Mouse (Mus musculus) hindbrain, embryonic 12.5 days (tissue): ENCODE results near the gene Ccdc113. TPM values are rescaled to one million over a fixed set of nuclear protein-coding genes. Genes with fewer than 3 reads are reported as not detected.
A peak's percentile ranks its signal among the peaks of the same experiment; 100 is the strongest.

Experiments used
- ATAC-seq: fragments of 200-750 bp; cut with Nextera tagmentation; 2 replicates; pipeline ENCODE4 v1.8.0; 2017; ENCODE audit warnings: moderate TSS enrichment; ENCODE audit not compliant: low FRiP score
- H3K27ac ChIP-seq: fragments of 300-500 bp; sonication (generic); 2 replicates; pipeline ENCODE4 v1.5.1; 2016; ENCODE audit warnings: mild to moderate bottlenecking
- H3K27me3 ChIP-seq: fragments of 300-500 bp; sonication (generic); 2 replicates; pipeline ENCODE4 v1.6.1; 2016; ENCODE audit warnings: mild to moderate bottlenecking
- H3K36me3 ChIP-seq: fragments of 300-500 bp; sonication (generic); 2 replicates; pipeline ENCODE4 v1.6.1; 2016; ENCODE audit warnings: mild to moderate bottlenecking
- H3K4me1 ChIP-seq: fragments of 300-500 bp; sonication (generic); 2 replicates; pipeline ENCODE4 v1.6.1; 2016
- H3K4me2 ChIP-seq: fragments of 300-500 bp; sonication (generic); replicated peaks from 2 replicates; pipeline ENCODE4 v1.6.1; 2016; ENCODE audit warnings: mild to moderate bottlenecking
- H3K4me3 ChIP-seq: fragments of 300-500 bp; sonication (generic); 2 replicates; pipeline ENCODE4 v1.5.1; 2016; ENCODE audit warnings: mild to moderate bottlenecking
- H3K9ac ChIP-seq: fragments of 300-500 bp; sonication (generic); 2 replicates; pipeline ENCODE4 v1.6.1; 2016; ENCODE audit warnings: mild to moderate bottlenecking, moderate library complexity
- H3K9me3 ChIP-seq: fragments of 300-500 bp; sonication (generic); replicated peaks from 2 replicates; pipeline ENCODE4 v1.6.1; 2016; ENCODE audit warnings: mild to moderate bottlenecking
- WGBS: fragments of 180-500 bp; shearing (Covaris S2); methylation state at CpG from one replicate; pipeline ENCODE4 v1.1.7; 2016; 5-methylcytosine and 5-hydroxymethylcytosine counted together
- polyA plus RNA-seq: library from polyadenylated mRNA; unstranded; fragments of >200 nt; fragmentation: Nextera tagmentation; extraction: Ambion mirVana; gene quantifications from 2 replicates; pipeline ENCODE4 v1.2.1, GENCODE M21; 2016

The Ccdc113 gene
- 2.6 and 2.8 TPM in 2 replicates for polyA plus RNA-seq

DNA sequence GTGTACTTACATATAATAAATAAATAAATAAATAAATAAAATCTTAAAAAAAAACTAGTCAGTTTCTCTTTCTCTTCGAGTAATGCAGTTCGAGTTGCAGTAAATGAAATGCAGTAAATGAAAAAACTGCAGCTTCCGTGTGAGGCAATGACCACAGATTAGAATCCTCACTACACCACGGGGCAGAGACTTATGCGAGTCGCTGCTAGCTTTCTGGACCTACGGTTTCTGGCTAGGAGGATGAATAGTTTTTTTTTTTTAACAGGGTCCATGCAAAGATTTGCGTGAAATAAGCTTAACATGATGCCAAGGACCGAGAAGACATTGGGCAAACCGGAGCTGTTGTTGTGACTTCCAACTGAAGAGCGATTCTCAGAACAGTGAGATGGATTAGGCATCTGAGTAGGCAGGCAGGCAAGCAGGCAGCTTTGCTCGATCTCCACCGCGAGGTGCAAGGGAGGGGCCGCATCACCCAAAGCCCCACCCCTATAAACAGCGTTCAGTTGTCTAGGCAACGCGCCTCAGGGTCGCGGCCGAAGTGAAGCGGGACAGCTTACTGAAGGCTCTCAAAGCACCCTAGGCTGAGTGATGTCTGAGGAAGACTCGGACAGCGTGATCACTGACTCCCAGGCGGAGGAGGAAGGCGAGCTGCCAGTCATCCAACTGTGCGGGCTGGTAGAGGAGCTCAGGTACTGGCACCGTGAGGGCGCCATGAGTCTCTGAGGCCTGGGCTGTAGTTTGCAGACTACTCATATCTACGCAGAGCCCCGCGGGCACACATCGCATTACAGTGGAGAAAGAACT, at the start of gene Ccdc113:
TSS of gene Ccdc113 (plus strand) at position 502 of the 804 bp plus-strand sequence.
- H3K9me3 ChIP-seq: no peaks in the 10 kb centered on the region
- peaks cover 4% of the 10 kb centered on the region; the same call in 1 of the 2 replicates for H3K4me1 ChIP-seq
- ATAC-seq: peak; percentile 86
- no peaks in the 10 kb centered on the region for H3K36me3 ChIP-seq
- peak within 1 kb of the TSS; percentile 45 for H3K4me3 ChIP-seq
- H3K9ac ChIP-seq: peak within 1 kb of the TSS; percentile 40
- no peak within 1 kb of the TSS for H3K27ac ChIP-seq
- WGBS: 8% methylated on average over 33 of the region's 33 CpGs
- peaks cover 3% of the 10 kb centered on the region; the same call in 1 of the 2 replicates for H3K27me3 ChIP-seq
- H3K4me2 ChIP-seq: peak within 1 kb of the TSS; percentile 72

GRCm38 (mm10) chr8:95487800-95488697, 45.8 kb upstream of the Ccdc113 start:
- Histone ChIP-seq H3K4me2 (peak overlapping the region; percentile 93), H3K36me3 (peaks cover 24% of the 10 kb centered on the region), H3K4me3 (peak overlapping the region; percentile 89), H3K9me3 (no peaks in the 10 kb centered on the region), H3K27ac (peak overlapping the region; percentile 70; the same call in 1 of the 2 replicates), H3K27me3 (no peaks in the 10 kb centered on the region), H3K4me1 (peaks cover 12% of the 10 kb centered on the region), H3K9ac (peak overlapping the region; percentile 92)
- ATAC-seq: peak; percentile 30
- 1% methylated on average over 64 of the region's 95 CpGs for WGBS

DNA sequence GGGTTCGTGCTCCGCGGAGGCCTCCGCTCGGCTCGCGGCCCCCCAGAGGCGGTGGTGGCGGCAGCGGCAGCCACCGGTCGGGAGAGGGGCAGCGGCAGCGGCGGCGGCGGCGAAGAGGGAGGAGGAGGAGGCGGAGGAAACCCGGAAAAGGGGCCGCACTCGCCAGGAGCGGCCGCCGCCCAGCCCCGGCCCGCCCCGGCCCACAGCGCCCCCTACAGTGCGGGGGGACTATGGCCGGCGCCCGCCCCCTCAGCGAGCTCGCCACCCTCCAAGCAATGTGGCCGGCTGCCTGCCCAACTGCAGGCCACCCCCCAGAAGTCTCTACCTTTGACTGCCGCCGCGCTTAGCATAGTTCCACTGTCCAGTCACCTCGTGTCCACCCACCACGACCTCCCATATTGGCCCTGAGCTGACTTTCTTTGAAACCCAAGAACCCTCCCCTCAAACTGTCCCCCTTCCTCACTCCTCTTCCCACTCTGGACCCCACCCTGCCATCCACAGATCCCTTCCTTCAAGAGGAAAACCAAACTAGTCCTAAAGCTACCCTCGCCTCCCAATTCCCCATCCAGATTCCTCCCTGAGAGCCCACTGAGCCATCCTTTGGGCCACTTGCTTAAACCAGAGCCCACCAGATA, 45.1 kb upstream of the Ccdc113 start:
- WGBS: 1% methylated on average over 27 of the region's 42 CpGs
- Histone ChIP-seq H3K4me2 (peak overlapping the region; percentile 57), H3K36me3 (peaks cover 17% of the 10 kb centered on the region), H3K9ac (peak overlapping the region; percentile 92), H3K4me1 (peaks cover 12% of the 10 kb centered on the region), H3K27me3 (no peaks in the 10 kb centered on the region), H3K27ac (peak overlapping the region; percentile 70; the same call in 1 of the 2 replicates), H3K4me3 (peak overlapping the region; percentile 89), H3K9me3 (no peaks in the 10 kb centered on the region)
- peak; percentile 86 for ATAC-seq

DNA sequence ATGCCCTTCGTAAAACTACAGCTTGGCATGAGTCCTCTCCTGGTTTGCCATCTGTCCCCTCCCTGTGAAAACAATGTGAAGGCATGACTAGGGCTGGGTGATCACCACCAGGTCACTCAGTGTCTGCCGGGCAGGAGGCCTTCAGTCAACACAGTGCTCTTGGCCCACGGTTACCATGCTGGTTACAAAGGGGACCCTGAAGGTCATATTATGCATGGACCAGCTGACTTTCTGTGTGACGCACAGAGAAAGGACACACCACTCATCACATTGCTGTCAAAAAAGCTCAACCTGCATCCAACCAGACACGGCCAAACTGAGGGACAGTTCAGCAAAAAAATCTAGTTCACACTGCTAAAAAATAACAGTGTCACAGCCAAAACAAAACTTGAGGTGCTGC, 43.9 kb upstream of the Ccdc113 start, which contains the start of gene Csnk2a2:
TSS of gene Csnk2a2 (minus strand) at position 34 of the 400 bp plus-strand sequence.
- H3K4me2 ChIP-seq: peak within 1 kb of the TSS; percentile 57
- ATAC-seq: no peak
- H3K9me3 ChIP-seq: no peaks in the 10 kb centered on the region
- H3K36me3 ChIP-seq: peaks cover 13% of the 10 kb centered on the region
- H3K27me3 ChIP-seq: no peaks in the 10 kb centered on the region
- peak within 1 kb of the TSS; percentile 89 for H3K4me3 ChIP-seq
- H3K9ac ChIP-seq: peak within 1 kb of the TSS; percentile 92
- peaks cover 12% of the 10 kb centered on the region for H3K4me1 ChIP-seq
- 88% methylated on average over 5 of the region's 5 CpGs for WGBS
- no peak within 1 kb of the TSS for H3K27ac ChIP-seq

DNA sequence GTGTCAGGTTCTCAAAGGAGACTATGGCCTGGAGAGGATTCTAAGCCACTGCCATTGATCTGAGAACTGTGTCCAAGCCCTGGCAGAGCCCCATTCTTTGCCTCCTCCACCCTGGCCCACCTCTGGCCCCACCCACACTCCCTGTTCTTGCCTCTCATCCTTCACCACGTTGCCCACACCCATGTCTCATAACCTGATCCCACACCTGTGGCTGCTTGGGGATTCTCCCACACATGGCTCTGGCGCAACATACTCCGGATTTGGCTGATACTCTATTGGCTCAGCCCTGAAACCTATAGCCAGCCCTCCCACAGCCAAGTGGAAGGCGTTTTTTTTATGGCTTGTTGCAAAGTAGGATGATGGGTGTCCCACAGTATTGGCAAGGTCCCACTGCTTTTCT, 41.8 kb upstream of the Ccdc113 start:
- H3K4me2 ChIP-seq: no peak overlapping the region
- H3K27me3 ChIP-seq: no peaks in the 10 kb centered on the region
- ATAC-seq: no peak
- no peak overlapping the region for H3K27ac ChIP-seq
- no peaks in the 10 kb centered on the region; the same call in 1 of the 2 replicates for H3K36me3 ChIP-seq
- H3K9me3 ChIP-seq: no peaks in the 10 kb centered on the region
- peaks cover 9% of the 10 kb centered on the region for H3K4me1 ChIP-seq
- no peak overlapping the region for H3K9ac ChIP-seq
- WGBS: 84% methylated on average over 4 of the region's 4 CpGs
- H3K4me3 ChIP-seq: no peak overlapping the region

- ATAC-seq: no peak
- Histone ChIP-seq H3K27ac (no peak overlapping the region), H3K9ac (no peak overlapping the region)
These were observed 38.4 kb upstream of the Ccdc113 start for GRCm38 (mm10) chr8:95495444-95495843.

DNA sequence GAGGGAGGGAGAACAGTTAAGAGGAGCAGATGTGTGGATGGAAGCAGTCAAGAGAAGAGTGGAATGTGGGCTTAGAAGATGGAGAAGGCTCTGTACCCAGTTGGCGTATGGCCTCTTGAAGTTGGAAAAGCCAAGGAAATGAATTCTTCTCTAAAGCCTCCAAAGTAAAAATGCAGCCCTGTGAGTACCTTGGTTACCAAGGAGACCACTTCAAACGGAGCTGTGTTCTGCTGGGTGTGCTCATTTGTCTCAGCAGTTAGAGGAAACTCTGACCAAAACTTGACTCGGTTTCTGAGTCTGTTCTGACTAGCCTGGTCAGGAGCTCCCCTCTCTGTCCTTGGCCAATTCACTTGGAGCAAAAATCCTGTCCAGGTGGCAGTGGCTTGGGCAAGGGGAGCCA, 37.5 kb upstream of the Ccdc113 start:
- Histone ChIP-seq H3K9ac (no peak overlapping the region), H3K27me3 (no peaks in the 10 kb centered on the region), H3K9me3 (no peaks in the 10 kb centered on the region), H3K36me3 (no peaks in the 10 kb centered on the region), H3K4me3 (no peak overlapping the region), H3K27ac (no peak overlapping the region), H3K4me1 (no peaks in the 10 kb centered on the region), H3K4me2 (no peak overlapping the region)
- no peak for ATAC-seq
- 44% methylated on average over 3 of the region's 3 CpGs for WGBS

More at GRCm38 (mm10) chr8:95495444-95495843, 38.4 kb upstream of the Ccdc113 start:
- H3K4me2 ChIP-seq: no peak overlapping the region
- no peaks in the 10 kb centered on the region for H3K9me3 ChIP-seq
- 85% methylated on average over 6 of the region's 6 CpGs for WGBS
- H3K36me3 ChIP-seq: no peaks in the 10 kb centered on the region
- H3K27me3 ChIP-seq: no peaks in the 10 kb centered on the region
- H3K4me1 ChIP-seq: no peaks in the 10 kb centered on the region
- no peak overlapping the region for H3K4me3 ChIP-seq

DNA sequence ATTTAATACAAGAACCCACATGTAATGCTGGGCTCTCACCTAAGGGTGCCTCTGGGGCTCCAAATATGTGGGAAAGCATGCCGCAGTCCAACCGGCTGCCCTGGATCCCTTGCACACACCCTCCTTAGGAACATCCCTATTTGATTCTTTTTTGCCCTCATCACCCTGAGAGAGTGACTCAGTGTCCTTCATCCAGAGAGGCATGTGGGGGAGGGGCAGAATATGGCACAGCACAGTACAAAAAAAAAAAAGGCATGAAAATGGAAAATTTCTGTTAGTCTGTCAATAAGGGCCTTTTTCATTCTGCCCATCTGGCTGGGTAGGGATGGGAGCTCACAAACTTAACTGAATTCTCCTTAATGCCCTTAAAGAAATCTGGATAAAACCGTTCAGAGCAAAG, 36.1 kb upstream of the Ccdc113 start:
- Histone ChIP-seq H3K4me2 (no peak overlapping the region), H3K9ac (no peak overlapping the region), H3K9me3 (no peaks in the 10 kb centered on the region), H3K4me3 (no peak overlapping the region), H3K36me3 (no peaks in the 10 kb centered on the region), H3K27me3 (no peaks in the 10 kb centered on the region), H3K4me1 (no peaks in the 10 kb centered on the region), H3K27ac (no peak overlapping the region)
- 88% methylated on average over 3 of the region's 3 CpGs for WGBS
- ATAC-seq: no peak

GRCm38 (mm10) chr8:95499266-95500064, 34.4 kb upstream of the Ccdc113 start:
- no peak for ATAC-seq
- 77% methylated on average over 4 of the region's 4 CpGs for WGBS
- Histone ChIP-seq H3K4me1 (no peaks in the 10 kb centered on the region), H3K27ac (no peak overlapping the region), H3K27me3 (no peaks in the 10 kb centered on the region), H3K9me3 (no peaks in the 10 kb centered on the region), H3K9ac (no peak overlapping the region), H3K4me3 (no peak overlapping the region), H3K4me2 (no peak overlapping the region), H3K36me3 (no peaks in the 10 kb centered on the region)

GRCm38 (mm10) chr8:95500436-95500835, 33.4 kb upstream of the Ccdc113 start:
- no peaks in the 10 kb centered on the region for H3K36me3 ChIP-seq
- H3K4me2 ChIP-seq: no peak overlapping the region
- H3K27ac ChIP-seq: no peak overlapping the region
- H3K4me3 ChIP-seq: no peak overlapping the region
- 95% methylated on average over 5 of the region's 5 CpGs for WGBS
- no peak for ATAC-seq
- H3K9ac ChIP-seq: no peak overlapping the region
- no peaks in the 10 kb centered on the region for H3K4me1 ChIP-seq
- no peaks in the 10 kb centered on the region for H3K9me3 ChIP-seq
- no peaks in the 10 kb centered on the region for H3K27me3 ChIP-seq

DNA sequence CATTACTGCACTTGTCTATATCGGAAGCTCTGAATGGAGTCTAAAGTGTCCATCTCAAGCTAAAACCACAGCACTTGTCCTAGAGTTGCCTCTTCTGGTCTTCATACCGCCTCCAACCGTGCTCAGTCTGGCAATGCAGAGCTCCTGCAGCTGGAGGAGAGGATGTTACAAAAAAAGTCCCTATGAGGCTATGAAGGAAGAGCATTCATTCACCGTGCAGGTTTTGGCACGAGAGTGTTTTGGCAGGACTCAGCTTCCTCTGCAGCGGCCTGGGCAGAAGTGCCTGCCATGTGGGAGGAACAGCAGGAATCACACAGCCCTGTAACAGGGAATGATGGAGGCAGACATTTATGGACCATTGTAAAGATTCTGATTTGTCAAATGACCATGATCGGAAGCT, 31.5 kb upstream of the Ccdc113 start:
- Histone ChIP-seq H3K36me3 (no peaks in the 10 kb centered on the region), H3K4me1 (no peaks in the 10 kb centered on the region), H3K4me3 (no peak overlapping the region), H3K27me3 (no peaks in the 10 kb centered on the region), H3K27ac (no peak overlapping the region), H3K9ac (no peak overlapping the region), H3K9me3 (no peaks in the 10 kb centered on the region), H3K4me2 (no peak overlapping the region)
- 82% methylated on average over 7 of the region's 7 CpGs for WGBS
- no peak for ATAC-seq
